ENCODE assay signal across 20 mouse cellular contexts in the genomic region with DNA sequence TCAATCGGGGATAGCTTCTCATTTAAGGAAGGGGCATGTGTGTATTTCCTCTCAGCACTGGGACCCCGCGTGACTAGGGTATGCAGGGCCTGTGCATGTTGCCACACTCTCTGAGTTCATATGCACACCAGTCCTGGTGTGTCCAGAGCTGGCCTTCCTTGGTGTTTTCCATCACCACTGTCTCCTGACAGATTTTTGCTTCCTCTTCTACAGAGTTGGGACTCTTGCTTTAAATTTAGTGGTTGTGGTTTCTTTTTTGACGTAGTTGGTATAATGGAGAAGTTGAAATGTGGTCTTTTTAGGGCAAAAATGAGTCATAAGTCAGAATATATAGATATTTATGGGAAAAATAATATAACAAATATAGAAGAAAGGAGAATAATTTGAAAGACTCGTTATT. TPM values are rescaled to one million over a fixed set of nuclear protein-coding genes. Genes with fewer than 3 reads are reported as not detected.
DNase-seq lines count a peak whose midpoint lies in the region; ATAC-seq lines count a peak whose summit lies in the region.
"Had no signal": no experiment of that assay in that cellular context is flagged by ENCODE, and none has a peak within 500 bp of the region (broad histone marks: within the 10 kb centered on the region; RNA-seq: fewer than 3 reads in every experiment).

No protein-coding gene starts in this region.

- no peak overlapping the region for H3K4me3 ChIP-seq in neural tube, embryonic 15.5 days (replicated peaks)
- H3K4me3 ChIP-seq: embryonic facial prominence, embryonic 15.5 days; gastrocnemius, adult 2 months; limb, embryonic 12.5 days; liver, embryonic 12.5 days; neural tube, embryonic 13.5 days; stomach, embryonic 15.5 days had no signal

- H3K27ac ChIP-seq in neural tube, embryonic 15.5 days (replicated peaks), result peak overlapping the region; percentile 37; the same call in 1 of the 2 replicates
- H3K27ac ChIP-seq: embryonic facial prominence, embryonic 15.5 days; gastrocnemius, adult 2 months; limb, embryonic 12.5 days; liver, embryonic 12.5 days; neural tube, embryonic 13.5 days; stomach, embryonic 15.5 days had no signal

- peaks cover 12% of the 10 kb centered on the region for H3K4me1 ChIP-seq in neural tube, embryonic 15.5 days
- H3K4me1 ChIP-seq: limb, embryonic 12.5 days; liver, embryonic 12.5 days; stomach, embryonic 15.5 days had no signal

- no peak overlapping the region for H3K4me2 ChIP-seq in neural tube, embryonic 15.5 days
- H3K4me2 ChIP-seq: embryonic facial prominence, embryonic 15.5 days; limb, embryonic 12.5 days; liver, embryonic 12.5 days; midbrain, embryonic 11.5 days; neural tube, embryonic 13.5 days; stomach, embryonic 15.5 days had no signal

- H3K9ac ChIP-seq in neural tube, embryonic 15.5 days (replicated peaks), result no peak overlapping the region
- H3K9ac ChIP-seq: embryonic facial prominence, embryonic 15.5 days; forebrain, postnatal 0 days; limb, embryonic 12.5 days; liver, embryonic 12.5 days; neural tube, embryonic 13.5 days; stomach, embryonic 15.5 days had no signal

- no peak for ATAC-seq in neural tube, embryonic 15.5 days (ENCODE audit: low FRiP score)
- ATAC-seq: liver, embryonic 12.5 days had no signal

- no peaks in the 10 kb centered on the region for H3K36me3 ChIP-seq in neural tube, embryonic 15.5 days
- H3K36me3 ChIP-seq in splenic B cell, adult 2 months (ENCODE audit: control insufficient read depth, insufficient read depth, low read length, poor library complexity, severe bottlenecking), result no peaks in the 10 kb centered on the region
- H3K36me3 ChIP-seq: embryonic facial prominence, embryonic 15.5 days; limb, embryonic 12.5 days; liver, embryonic 12.5 days; neural tube, embryonic 13.5 days; stomach, embryonic 15.5 days had no signal

- DNase-seq in heart, adult 11 months, result peak; percentile 90
- DNase-seq in heart, postnatal 4 days, result no peak
- no peak for DNase-seq in neural tube, embryonic 10.5 days (ENCODE audit: extremely low spot score, low spot score)
- DNase-seq in induced T-regulatory cell, adult 2 months (ENCODE audit: low read depth), result peak; percentile 12
- peak; percentile 29 for DNase-seq in splenic B cell, adult 2 months (ENCODE audit: low read depth, low spot score)
- DNase-seq in urinary bladder, postnatal 10 days (ENCODE audit: low spot score), result no peak
- no peak for DNase-seq in thymus, postnatal 14 days
- DNase-seq: kidney, adult 18-20 months; lung, adult 2 months; right cerebral cortex, postnatal 14 days; thymus, adult 18-20 months had no signal

- H3K27me3 ChIP-seq in neural tube, embryonic 15.5 days (replicated peaks), result no peaks in the 10 kb centered on the region
- no peaks in the 10 kb centered on the region for H3K27me3 ChIP-seq in splenic B cell, adult 2 months (ENCODE audit: control insufficient read depth, insufficient read depth, low read length, poor library complexity, severe bottlenecking)
- H3K27me3 ChIP-seq: embryonic facial prominence, embryonic 15.5 days; limb, embryonic 12.5 days; liver, embryonic 12.5 days; neural tube, embryonic 13.5 days; stomach, embryonic 15.5 days had no signal

- H3K9me3 ChIP-seq in neural tube, embryonic 15.5 days (replicated peaks), result no peaks in the 10 kb centered on the region
- H3K9me3 ChIP-seq: embryonic facial prominence, embryonic 15.5 days; limb, embryonic 12.5 days; liver, embryonic 12.5 days; neural tube, embryonic 13.5 days; stomach, embryonic 15.5 days had no signal

- WGBS in neural tube, embryonic 15.5 days, result 92% methylated on average over 5 of the region's 5 CpGs

RNA-seq across cellular contexts. Expression of gene Phlpp1, which starts 59.8 kb away (rescaled TPM):
- 10 to 100 TPM; 21.7 to 21.9 TPM for total RNA-seq in heart, postnatal 4 days (2021)
- 7.5 and 7.8 TPM in 2 replicates for polyA plus RNA-seq in neural tube, embryonic 15.5 days (2015; fragmentation: Nextera tagmentation; extraction: Ambion mirVana)

Comparison
In these comparisons a context has a peak if more than half of its experiments do, and no peak if none do; other contexts are left out.
1. DNase-seq: peak in heart, adult 11 months (single experiment), induced T-regulatory cell, adult 2 months (single experiment) and splenic B cell, adult 2 months (single experiment); none in heart, postnatal 4 days (single experiment), neural tube, embryonic 10.5 days (single experiment), urinary bladder, postnatal 10 days (single experiment) and thymus, postnatal 14 days (single experiment).